ENCODE assay signal across 17 mouse cellular contexts in the genomic region with DNA sequence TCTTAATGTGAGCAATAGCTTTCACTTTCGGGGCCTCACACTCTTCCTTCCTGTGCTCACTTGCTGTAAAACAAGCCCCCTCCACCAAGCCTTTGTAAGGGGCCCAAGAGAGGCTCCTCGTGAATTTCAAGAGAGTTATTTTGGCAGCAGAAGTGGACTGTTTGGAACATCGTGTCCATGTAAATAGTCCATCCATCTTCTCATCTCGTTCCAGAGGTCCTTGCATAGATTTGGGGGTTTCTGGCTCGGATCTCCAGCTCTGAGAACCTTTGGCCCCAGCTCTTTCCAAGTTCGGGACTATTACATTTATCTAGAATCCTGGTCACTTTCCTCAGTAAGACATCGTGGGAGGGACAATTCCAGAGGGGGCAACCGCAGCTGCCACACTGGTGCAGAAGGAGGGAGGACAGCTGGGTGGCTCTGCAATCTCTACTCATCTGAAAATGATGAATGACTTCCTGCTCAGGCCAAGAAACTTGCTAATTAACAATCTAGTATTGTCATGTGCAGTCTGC.
A peak's percentile ranks its signal among the peaks of the same experiment; 100 is the strongest.
DNase-seq lines count a peak whose midpoint lies in the region; ATAC-seq and TF ChIP-seq lines count a peak whose summit lies in the region.
"Had no signal": no experiment of that assay in that cellular context is flagged by ENCODE, and none has a peak within 500 bp of the region (broad histone marks: within the 10 kb centered on the region; RNA-seq: fewer than 3 reads in every experiment).

No protein-coding gene starts in this region.

- peaks cover 4% of the 10 kb centered on the region; the same call in 1 of the 2 replicates for H3K4me1 ChIP-seq in intestine, embryonic 15.5 days (replicated peaks)
- 0 out of 2 replicates have a peak, but pooled peaks cover 4% of the 10 kb centered on the region for H3K4me1 ChIP-seq in kidney, postnatal 0 days (replicated peaks; ENCODE audit: insufficient read depth, low read length)
- no peaks in the 10 kb centered on the region for H3K4me1 ChIP-seq in neural tube, embryonic 15.5 days
- H3K4me1 ChIP-seq: forebrain, embryonic 15.5 days; hindbrain, embryonic 12.5 days; limb, embryonic 13.5 days; midbrain, embryonic 12.5 days had no signal

- no peak for TF ChIP-seq CTCF in kidney, postnatal 0 days (IDR thresholded peaks at IDR 0.05; ENCODE audit: low read depth)

- peak; percentile 14 to 32 for DNase-seq in adrenal gland, adult (ENCODE audit: inconsistent age in 2 of 2, low spot score in 1 of 2)
- no peak for DNase-seq in adrenal gland, adult 8-10 months
- DNase-seq in kidney, postnatal 0 days (ENCODE audit: low spot score), result peak; percentile 86
- DNase-seq in lung, postnatal 10 days, result peak; percentile 44
- no peak for DNase-seq in right cerebral cortex, postnatal 36 days (ENCODE audit: low spot score in 2 of 2)
- DNase-seq in spleen, postnatal 4 days (ENCODE audit: low spot score in 2 of 2), result no peak
- DNase-seq: cerebellum, adult 9-11 months; embryo, embryonic 11 days; layer of hippocampus, postnatal 36 days; right cerebral cortex, postnatal 14 days; thymus, postnatal 36 days had no signal

- no peak overlapping the region for H3K27ac ChIP-seq in intestine, embryonic 15.5 days
- no peak overlapping the region; the same call in 1 of the 2 replicates for H3K27ac ChIP-seq in kidney, postnatal 0 days
- no peak overlapping the region for H3K27ac ChIP-seq in neural tube, embryonic 15.5 days (replicated peaks)
- H3K27ac ChIP-seq: forebrain, embryonic 15.5 days; hindbrain, embryonic 12.5 days; limb, embryonic 13.5 days; midbrain, embryonic 12.5 days had no signal

- no peaks in the 10 kb centered on the region for H3K36me3 ChIP-seq in intestine, embryonic 15.5 days
- no peaks in the 10 kb centered on the region for H3K36me3 ChIP-seq in kidney, postnatal 0 days (ENCODE audit: insufficient read depth, low read length)
- no peaks in the 10 kb centered on the region for H3K36me3 ChIP-seq in neural tube, embryonic 15.5 days
- H3K36me3 ChIP-seq: forebrain, embryonic 15.5 days; hindbrain, embryonic 12.5 days; limb, embryonic 13.5 days; midbrain, embryonic 12.5 days had no signal

- ATAC-seq in intestine, embryonic 15.5 days, result 0 out of 2 replicates have a peak, but pooled peaks have one; percentile 25
- ATAC-seq in kidney, postnatal 0 days (replicated peaks; ENCODE audit: low FRiP score, low read depth), result peak; percentile 52; the same call in 1 of the 2 replicates
- no peak for ATAC-seq in neural tube, embryonic 15.5 days (ENCODE audit: low FRiP score)
- ATAC-seq: forebrain, embryonic 15.5 days had no signal

- WGBS in intestine, embryonic 15.5 days, result 32% methylated on average over 8 of the region's 8 CpGs
- WGBS in kidney, postnatal 0 days, result 24% methylated on average over 8 of the region's 8 CpGs
- WGBS in neural tube, embryonic 15.5 days, result 69% methylated on average over 8 of the region's 8 CpGs

- no peak overlapping the region for H3K4me2 ChIP-seq in intestine, embryonic 15.5 days (replicated peaks)
- H3K4me2 ChIP-seq in kidney, postnatal 0 days (ENCODE audit: low read length), result no peak overlapping the region
- H3K4me2 ChIP-seq in neural tube, embryonic 15.5 days, result no peak overlapping the region
- H3K4me2 ChIP-seq: forebrain, embryonic 15.5 days; hindbrain, embryonic 12.5 days; limb, embryonic 13.5 days; midbrain, embryonic 12.5 days had no signal

- no peak overlapping the region for H3K9ac ChIP-seq in intestine, embryonic 15.5 days
- no peak overlapping the region for H3K9ac ChIP-seq in kidney, postnatal 0 days (ENCODE audit: low read depth, low read length)
- no peak overlapping the region for H3K9ac ChIP-seq in neural tube, embryonic 15.5 days (replicated peaks)
- H3K9ac ChIP-seq: forebrain, embryonic 15.5 days; hindbrain, embryonic 12.5 days; limb, embryonic 13.5 days; midbrain, embryonic 12.5 days had no signal

- no peaks in the 10 kb centered on the region for H3K27me3 ChIP-seq in intestine, embryonic 15.5 days (replicated peaks)
- no peaks in the 10 kb centered on the region for H3K27me3 ChIP-seq in kidney, postnatal 0 days (ENCODE audit: insufficient read depth, low read length)
- H3K27me3 ChIP-seq in neural tube, embryonic 15.5 days (replicated peaks), result no peaks in the 10 kb centered on the region
- H3K27me3 ChIP-seq: forebrain, embryonic 15.5 days; hindbrain, embryonic 12.5 days; limb, embryonic 13.5 days; midbrain, embryonic 12.5 days had no signal

- H3K9me3 ChIP-seq in intestine, embryonic 15.5 days, result no peaks in the 10 kb centered on the region
- H3K9me3 ChIP-seq in kidney, postnatal 0 days (replicated peaks; ENCODE audit: low read length), result no peaks in the 10 kb centered on the region
- no peaks in the 10 kb centered on the region for H3K9me3 ChIP-seq in neural tube, embryonic 15.5 days (replicated peaks)
- H3K9me3 ChIP-seq: forebrain, embryonic 15.5 days; hindbrain, embryonic 12.5 days; limb, embryonic 13.5 days; midbrain, embryonic 12.5 days had no signal

- no peak overlapping the region for H3K4me3 ChIP-seq in intestine, embryonic 15.5 days (replicated peaks)
- no peak overlapping the region for H3K4me3 ChIP-seq in kidney, postnatal 0 days (replicated peaks; ENCODE audit: low read depth, low read length)
- no peak overlapping the region for H3K4me3 ChIP-seq in neural tube, embryonic 15.5 days (replicated peaks)
- H3K4me3 ChIP-seq: forebrain, embryonic 15.5 days; hindbrain, embryonic 12.5 days; limb, embryonic 13.5 days; midbrain, embryonic 12.5 days had no signal

Comparison
In these comparisons a context has a peak if more than half of its experiments do, and no peak if none do; other contexts are left out.
1. DNase-seq: peak in adrenal gland, adult (2 of 2), kidney, postnatal 0 days (single experiment) and lung, postnatal 10 days (single experiment); none in adrenal gland, adult 8-10 months (single experiment), right cerebral cortex, postnatal 36 days (0 of 2) and spleen, postnatal 4 days (0 of 2).